Mouse (Mus musculus) testis, postnatal 10 days (tissue): ENCODE measurements around the gene Kcnip4.
A peak's percentile ranks its signal among the peaks of the same experiment; 100 is the strongest.

ENCODE experiments used
- DNase-seq: peaks from one replicate; pipeline ENCODE4 v3.0.0; 2021; ENCODE audit warnings: low spot score

Kcnip4 gene

DNA sequence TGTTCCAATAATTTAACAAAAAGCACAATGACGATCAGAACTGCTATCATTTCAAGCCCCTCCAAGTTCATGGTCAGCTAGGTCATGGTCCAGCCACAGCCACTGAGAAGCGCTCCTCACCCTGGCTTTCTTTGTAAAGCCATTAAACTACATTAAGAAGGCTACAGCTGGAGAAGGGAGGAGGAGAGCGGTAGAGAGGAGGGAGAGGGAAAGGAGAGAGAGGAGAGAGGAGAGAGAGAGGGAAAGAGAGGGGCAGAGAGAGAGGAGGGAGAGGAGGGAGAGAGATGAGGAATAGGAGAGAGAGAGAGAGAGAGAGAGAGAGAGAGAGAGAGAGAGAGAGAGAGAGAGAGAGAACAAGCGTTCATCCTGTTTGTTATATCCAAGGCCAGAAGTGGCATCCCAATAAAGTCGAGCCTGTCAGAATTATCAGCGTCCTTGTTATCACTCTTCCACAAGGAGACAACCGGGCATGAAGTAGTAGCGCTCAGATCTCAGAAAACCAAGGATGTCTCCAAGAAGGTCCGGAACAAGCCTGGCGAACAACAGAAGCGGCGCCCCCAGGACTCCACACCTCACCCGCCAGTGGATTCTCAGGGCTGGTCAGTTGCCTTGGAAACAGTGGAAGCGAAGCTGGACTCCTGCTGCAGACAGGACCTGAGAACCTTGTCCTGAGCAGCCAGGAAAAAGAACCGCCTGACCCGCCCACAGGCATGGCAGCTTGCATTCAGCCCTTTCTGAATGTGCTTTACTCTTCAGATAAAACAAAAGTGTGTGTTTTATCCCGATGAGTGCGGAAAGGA lies 635.1 kb downstream of the Kcnip4 start:
- DNase-seq = peak; percentile 38

DNA sequence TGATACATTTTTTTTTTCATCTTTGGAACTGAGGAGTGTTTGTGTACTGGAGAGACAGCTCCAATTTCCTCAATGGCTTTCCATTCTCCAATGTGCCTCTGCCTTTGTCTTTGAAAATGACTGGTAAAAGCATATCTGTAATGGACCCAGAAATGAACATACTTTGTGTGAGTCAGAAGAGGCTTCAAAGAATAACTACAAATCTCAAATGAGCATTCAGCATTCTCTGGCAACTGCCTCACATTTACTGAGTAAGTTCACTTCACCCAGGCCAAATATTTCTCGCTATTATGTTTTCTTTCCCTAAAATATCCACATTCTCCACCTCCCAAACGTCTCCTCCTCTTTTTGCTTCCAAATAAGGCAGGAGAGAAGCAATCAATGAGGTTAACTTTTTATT lies 646.6 kb downstream of the Kcnip4 start:
- no peak for DNase-seq

- DNase-seq = no peak
Observed at GRCm38 (mm10) chr5:48864268-48864967, 660.3 kb downstream of the Kcnip4 start.

DNA sequence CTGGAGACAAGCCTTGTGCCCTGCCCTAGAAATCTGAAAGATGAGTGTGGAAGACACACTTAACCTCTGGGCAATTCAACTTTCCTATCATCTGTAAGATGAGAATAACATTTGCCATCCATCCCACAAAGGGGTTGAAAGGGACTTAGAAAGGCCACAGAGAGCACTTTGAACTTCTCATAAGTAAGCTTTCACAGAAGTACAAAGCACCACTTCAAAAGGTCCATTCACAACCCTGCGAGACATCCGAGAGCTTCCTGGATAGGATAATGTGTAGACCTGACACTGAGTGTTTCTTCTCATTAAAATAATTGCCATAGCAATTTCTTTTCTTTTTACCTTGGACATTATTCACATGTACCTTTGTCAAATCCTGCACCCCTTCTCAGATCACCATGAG lies 683.7 kb downstream of the Kcnip4 start:
- no peak for DNase-seq

DNA sequence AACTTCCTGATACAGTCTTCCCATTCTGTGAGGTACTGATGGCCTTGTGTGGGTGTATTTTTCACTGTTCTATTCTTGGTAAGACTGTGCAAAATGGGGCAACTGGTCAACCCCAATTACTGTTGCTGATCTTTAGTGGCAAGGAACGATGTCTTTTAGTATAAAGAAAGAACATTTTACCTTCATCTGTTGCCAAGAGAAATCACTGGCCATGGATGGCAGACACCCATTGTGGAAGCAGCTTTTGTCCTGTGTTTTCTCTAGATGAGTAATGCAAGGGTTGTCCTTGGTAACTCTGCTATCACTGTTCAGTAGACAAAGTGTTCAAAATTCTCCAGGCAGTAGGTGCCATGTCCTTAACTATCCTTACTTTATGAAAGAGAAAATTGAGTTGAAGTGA lies 729.2 kb downstream of the Kcnip4 start:
- no peak for DNase-seq

GRCm38 (mm10) chr5:48779376-48779775 lies 745.3 kb downstream of the Kcnip4 start:
- no peak for DNase-seq

DNA sequence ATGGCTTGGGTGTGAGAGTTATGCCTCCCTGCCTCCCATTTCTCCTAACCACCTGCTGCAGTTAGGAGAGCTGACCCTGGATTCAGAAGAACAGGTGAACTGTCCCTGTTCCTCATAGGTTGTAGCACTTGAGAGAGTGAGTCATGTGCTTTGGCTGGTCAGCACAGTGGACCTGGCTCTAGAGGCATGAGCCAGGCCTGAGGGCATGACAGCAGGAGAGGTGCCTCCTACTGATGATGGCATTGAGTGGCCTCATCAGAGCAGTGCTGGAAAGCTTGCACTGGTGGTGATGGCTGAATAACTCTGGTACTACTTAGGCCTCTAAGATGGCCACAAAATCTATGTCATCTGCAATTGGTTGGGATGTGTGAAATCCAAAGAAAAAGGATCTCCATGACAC lies 776.1 kb downstream of the Kcnip4 start:
- DNase-seq = no peak

DNA sequence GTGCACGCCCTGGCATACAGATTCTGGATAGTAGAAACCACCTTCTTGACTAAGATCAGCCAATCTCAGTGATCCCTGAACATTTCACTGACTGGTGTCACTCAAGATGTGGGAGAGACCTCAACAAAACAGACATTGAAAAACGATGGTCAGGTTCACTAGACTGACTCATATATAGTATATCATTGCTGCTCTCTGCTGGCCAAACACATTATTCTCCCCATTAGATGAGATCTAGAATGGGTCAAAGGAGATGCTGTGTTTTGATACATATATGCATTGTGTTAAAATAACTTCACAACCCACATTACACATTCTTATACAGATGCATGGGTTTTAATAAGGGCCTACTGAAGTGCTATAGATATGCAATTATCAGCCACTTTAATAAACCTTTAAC lies 787.1 kb downstream of the Kcnip4 start:
- no peak for DNase-seq

DNA sequence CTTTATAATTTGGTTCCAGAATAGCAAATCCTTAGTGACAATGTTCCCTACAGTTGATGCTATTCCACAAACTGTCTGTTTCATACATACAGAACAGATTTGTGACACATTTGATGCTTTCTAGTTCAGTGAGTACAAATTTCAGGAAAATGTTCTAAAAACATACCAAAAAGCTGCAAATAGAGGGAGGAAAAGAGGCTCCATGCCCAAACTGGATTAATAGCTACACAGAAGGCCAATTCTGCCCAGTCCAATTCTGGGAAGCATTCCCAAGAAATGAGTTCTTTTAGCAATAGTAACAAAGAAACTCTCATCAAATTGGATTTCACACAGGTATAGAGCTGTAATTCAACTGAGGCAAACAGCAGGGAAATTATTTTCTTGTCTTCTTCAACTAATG lies 806.5 kb downstream of the Kcnip4 start:
- no peak for DNase-seq

GRCm38 (mm10) chr5:48705997-48706396 lies 818.7 kb downstream of the Kcnip4 start:
- no peak for DNase-seq

DNA sequence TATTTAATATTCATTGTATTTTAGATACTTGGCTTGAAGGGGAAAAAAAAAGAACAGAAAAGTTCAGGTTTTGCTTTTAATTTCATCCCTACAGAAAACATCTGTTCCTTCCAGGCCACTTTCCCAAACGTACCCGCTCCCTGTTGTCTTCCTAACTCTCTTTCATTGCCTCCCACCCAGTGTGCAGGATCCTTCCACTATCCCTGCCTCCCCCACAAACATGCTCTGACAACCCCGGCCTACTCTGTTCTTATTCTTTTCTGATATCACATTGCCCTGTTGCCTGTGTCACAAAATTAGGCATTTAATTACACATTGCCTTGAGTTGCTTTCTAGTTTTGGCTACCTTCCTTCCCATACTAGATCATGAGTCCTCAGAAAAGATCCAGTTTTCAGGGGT lies 837.6 kb downstream of the Kcnip4 start:
- DNase-seq = no peak

DNA sequence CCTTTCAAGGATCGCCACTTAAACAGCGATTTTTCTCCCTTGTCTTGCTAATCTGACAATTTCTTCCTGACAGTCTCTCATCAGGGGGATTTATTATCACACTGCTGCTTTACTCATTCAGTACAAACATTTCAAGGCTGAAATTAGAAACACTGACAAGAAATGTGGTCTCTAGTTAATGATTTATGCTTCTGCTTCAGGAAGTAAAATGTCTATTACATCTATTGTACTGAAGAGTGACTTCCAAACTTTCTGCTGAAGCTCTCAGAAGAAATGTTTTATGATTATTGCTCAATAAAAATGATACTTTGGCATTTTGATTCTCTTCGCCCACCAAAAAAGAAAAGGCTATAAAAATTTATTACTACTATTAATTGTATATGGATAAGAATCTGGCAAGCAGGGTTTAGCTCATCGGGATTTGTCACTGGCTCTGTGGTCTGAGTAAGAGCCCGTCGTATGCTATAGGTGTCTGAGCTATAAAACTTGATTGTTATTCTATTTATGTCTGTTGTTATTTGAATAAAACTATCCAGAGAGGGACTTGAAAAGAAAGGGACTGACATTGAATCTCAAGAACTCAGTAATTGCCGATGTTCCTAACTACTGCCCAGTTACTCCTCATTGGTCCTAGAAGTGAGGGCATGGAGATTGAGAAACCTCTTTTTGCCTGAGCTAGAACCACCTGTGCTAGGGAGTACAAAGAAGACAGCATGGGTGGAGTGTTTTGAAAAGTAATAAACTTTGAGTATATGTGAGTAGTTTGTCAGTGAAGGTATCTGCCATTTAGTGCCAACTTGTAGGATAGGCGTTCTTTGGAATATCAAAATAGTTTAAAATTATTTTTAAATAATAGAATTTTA lies 844.7 kb downstream of the Kcnip4 start:
- DNase-seq = no peak

GRCm38 (mm10) chr5:48662504-48662903 lies 862.2 kb downstream of the Kcnip4 start:
- no peak for DNase-seq

GRCm38 (mm10) chr5:48659975-48660374 lies 864.7 kb downstream of the Kcnip4 start:
- no peak for DNase-seq

DNA sequence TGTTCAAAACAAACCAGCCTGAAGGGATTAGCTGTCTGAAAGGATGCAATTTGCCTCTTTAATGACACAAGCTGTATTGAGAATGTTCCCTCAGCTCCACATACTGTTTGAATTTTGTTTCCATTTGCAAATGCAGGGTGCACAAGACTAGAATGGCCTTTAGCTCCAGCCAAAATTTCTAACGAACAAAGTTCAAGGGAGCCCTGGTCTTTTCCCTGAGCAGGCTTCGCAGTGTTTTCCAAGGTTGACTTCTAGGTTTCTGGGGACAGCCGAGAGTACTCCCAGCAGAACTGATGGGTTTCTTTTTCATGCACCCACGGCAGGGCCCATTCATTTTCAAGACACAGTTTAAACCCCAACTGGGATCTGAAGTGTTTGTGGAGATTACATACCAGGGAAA lies 874.2 kb downstream of the Kcnip4 start:
- DNase-seq = no peak

GRCm38 (mm10) chr5:48636675-48637074 lies 888.0 kb downstream of the Kcnip4 start:
- DNase-seq = no peak

DNA sequence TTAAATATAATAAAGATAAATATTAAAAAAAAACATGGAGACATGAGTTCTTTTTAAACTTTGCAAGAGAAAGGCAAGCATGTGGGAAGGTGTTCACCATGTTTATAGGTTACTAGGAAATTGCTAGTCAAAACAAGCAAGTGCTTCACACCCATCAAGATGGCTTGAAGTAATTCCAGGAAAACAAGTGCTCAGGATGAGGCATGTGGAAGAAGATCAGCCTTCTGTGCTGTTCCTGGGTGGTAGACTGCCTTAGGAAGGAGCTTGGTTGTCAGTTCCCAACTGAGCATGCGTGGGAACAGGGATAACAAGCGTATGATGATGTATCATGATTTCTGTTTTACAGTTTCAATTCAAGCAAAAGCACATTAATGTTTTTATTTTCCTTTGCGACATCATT lies 891.1 kb downstream of the Kcnip4 start:
- DNase-seq = no peak

GRCm38 (mm10) chr5:48623370-48623769 lies 901.3 kb downstream of the Kcnip4 start:
- no peak for DNase-seq

DNA sequence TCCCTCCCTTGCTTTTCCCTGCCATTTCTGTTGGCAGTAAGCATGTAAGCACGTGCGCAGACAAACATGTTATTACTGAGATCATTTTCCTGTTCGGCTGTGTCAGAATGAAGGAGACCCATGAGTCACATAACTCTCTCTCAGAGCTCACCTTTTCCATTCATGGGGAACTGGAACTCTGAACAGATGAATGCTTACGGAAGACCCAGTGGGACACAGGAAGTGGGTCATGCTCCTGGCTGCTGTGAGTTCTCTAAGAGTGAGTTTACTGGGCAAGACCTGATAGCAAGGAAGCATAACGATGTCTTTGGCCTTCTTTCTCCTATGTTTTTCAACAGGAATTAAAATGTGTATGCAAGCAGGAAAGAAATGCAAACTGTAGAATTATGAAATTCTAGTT lies 917.8 kb downstream of the Kcnip4 start:
- no peak for DNase-seq

DNA sequence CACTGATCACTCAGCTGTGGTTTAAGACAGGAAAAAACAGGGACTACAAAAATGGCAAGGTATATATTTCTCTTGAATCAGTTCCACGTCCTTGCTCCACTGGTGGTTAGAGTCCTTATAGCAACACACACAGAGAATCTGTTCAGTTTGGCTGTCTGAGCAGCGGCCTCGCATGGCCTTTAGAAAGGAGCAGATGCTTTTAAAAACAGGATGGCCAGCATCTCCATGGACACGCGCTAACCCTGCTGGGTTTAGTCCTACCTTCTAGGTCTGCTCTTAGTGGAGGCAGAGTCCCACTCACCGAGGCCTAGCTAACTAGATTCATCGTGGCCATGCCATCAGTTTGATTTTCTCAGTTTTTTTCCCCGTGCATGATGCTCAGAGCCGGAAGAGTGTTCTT lies 918.4 kb downstream of the Kcnip4 start:
- DNase-seq = no peak

DNA sequence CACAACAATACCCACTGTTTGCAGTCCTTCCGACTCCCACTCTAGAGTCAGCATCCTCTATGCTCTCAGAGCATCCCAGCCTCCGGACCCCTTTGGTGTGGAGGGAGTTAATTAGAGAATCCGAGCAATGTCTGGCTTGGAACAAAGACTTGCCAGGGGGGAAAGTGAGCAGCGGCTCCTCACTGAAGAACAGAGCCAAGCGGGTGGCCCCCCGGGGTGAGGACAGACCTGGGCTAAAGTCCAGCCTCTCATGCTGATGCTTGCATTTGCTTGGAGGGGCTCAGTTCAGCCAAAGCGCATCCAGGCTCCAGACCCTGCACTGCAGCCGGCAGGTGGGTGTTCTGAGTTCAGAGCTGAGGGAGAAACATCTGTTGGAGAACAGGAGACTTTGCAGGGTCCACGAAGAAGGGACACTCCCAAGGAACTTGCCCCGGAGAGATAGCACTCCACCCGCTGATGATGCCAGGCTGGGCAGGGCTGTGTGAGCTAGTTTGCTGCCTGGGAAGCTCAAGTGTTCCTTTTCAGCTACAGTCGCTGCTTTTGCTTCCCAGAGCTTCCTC lies 925.1 kb downstream of the Kcnip4 start:
- no peak for DNase-seq

DNA sequence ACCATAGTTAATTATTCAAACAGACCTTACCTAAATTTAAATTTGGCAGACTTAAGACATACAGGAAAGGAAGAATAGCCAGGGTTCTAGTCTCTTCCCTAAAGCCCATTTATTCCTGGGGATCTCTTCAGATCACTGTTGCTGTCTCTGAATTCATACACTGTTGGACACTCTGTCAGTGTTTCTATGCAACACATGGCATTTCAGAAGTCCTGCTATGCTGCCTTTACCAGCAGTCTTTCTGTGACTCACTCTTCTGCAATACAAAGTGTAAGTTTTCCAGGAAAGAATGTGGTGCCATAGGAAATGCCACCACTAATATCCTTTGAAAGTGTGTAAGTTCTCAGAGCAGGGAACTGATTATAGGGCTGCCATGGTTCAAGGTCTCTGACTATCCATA lies 936.7 kb downstream of the Kcnip4 start:
- no peak for DNase-seq
